Mouse (Mus musculus): Measurements from ENCODE around the gene Tpx2.

DNA sequence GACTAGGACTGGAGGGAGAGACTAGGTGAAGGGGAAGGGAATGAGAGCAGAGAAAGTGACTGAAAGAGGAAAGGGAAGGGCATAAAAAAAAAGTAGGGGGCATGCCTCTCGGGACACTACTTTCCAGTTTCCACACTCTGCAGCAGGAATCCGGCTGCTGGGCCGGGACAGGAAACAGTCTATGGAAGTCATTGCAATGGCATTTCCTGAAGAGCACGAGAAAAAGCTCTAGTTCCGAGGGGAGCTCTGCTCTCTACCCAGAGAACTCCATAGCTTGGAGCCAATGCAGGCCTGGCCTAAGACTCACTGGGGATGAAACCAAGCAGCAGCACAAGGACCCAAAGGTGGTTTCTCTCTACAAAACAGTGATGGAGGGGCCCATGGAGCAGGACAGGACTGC is 26.7 kb upstream of the Tpx2 start:
- no peak for TF ChIP-seq HCFC1 (IDR thresholded peaks at IDR 0.05; ENCODE audit: borderline replicate concordance, insufficient read depth, low read length)
- no peak for TF ChIP-seq MAFK (IDR thresholded peaks at IDR 0.05; ENCODE audit: insufficient read depth, low read depth, low read length)
- no peak for TF ChIP-seq ZC3H11A (IDR thresholded peaks at IDR 0.05; ENCODE audit: borderline replicate concordance, low read depth, low read length)
